ENCODE assay signal across 10 mouse cellular contexts in the genomic region with DNA sequence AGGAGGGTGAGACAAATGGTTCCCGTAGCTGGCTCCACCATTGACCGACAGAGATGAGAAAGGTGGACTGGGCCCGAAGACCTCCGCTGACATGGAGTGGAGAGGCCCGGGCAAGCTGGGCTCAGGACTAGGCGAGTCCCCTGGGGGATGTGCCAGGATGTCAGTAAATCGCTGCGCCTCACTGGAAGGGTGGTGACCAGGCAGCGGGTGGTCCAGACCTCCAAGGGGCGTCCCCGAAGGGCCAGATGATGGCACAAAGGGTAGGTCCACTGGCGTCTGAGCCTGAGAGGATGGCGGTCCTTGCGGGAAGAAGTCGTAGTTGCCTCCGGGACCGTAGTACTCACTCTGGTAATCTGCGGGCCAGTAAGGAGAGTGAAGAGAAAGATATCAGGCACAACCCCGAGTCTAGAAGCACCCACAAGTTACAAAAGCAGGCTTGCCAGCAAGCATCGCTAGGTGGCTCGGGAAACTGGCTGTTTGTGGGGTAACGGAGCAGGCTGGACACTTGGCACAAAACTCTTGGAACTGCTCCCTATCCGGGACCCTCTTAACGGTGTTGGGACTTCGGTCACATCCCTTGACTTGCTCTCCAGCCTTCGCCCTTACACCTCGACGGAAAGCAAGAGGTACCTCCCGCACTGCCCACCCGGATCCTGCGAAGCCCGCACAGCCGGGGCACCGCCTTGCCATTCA. TPM values are rescaled to one million over a fixed set of nuclear protein-coding genes. Genes with fewer than 3 reads are reported as not detected.
DNase-seq lines count a peak whose midpoint lies in the region; ATAC-seq and TF ChIP-seq lines count a peak whose summit lies in the region.
"Had no signal": no experiment of that assay in that cellular context is flagged by ENCODE, and none has a peak within 500 bp of the region (broad histone marks: within the 10 kb centered on the region; RNA-seq: fewer than 3 reads in every experiment).

No protein-coding gene starts in this region.

- H3K9ac ChIP-seq in heart, embryonic 11.5 days (ENCODE audit: low read depth, low read length): no peak overlapping the region
- peak overlapping the region; percentile 84 for H3K9ac ChIP-seq in hindbrain, embryonic 12.5 days
- H3K9ac ChIP-seq in midbrain, embryonic 15.5 days: peak overlapping the region; percentile 70
- H3K9ac ChIP-seq in liver, postnatal 0 days (replicated peaks): no peak overlapping the region

- no peak for TF ChIP-seq EP300 in liver, postnatal 0 days (IDR thresholded peaks at IDR 0.05; ENCODE audit: low read depth)

- no peak overlapping the region for H3K27ac ChIP-seq in heart, embryonic 11.5 days (ENCODE audit: low read depth, low read length)
- no peak overlapping the region; the same call in 1 of the 2 replicates for H3K27ac ChIP-seq in bone marrow, adult 2 months (ENCODE audit: control insufficient read depth, insufficient read depth, low read depth, low read length, poor library complexity)
- H3K27ac ChIP-seq in hindbrain, embryonic 12.5 days: peak overlapping the region; percentile 77
- peak overlapping the region; percentile 86 for H3K27ac ChIP-seq in midbrain, embryonic 15.5 days
- no peak overlapping the region for H3K27ac ChIP-seq in liver, postnatal 0 days (ENCODE audit: low read depth)

- H3K27me3 ChIP-seq in heart, embryonic 11.5 days (ENCODE audit: control insufficient read depth, insufficient read depth, low read length): peaks cover 93% of the 10 kb centered on the region
- peaks cover 81% of the 10 kb centered on the region for H3K27me3 ChIP-seq in hindbrain, embryonic 12.5 days
- H3K27me3 ChIP-seq in midbrain, embryonic 15.5 days (replicated peaks): peaks cover 58% of the 10 kb centered on the region
- peaks cover 97% of the 10 kb centered on the region for H3K27me3 ChIP-seq in liver, postnatal 0 days (ENCODE audit: insufficient read depth, low read length)

- no peak overlapping the region for H3K4me3 ChIP-seq in heart, embryonic 11.5 days (ENCODE audit: low read depth, low read length)
- H3K4me3 ChIP-seq in bone marrow, adult 2 months (replicated peaks; ENCODE audit: control insufficient read depth, low read depth, low read length): peak overlapping the region; percentile 27
- H3K4me3 ChIP-seq in hindbrain, embryonic 12.5 days: peak overlapping the region; percentile 51
- H3K4me3 ChIP-seq in midbrain, embryonic 15.5 days: peak overlapping the region; percentile 56
- no peak overlapping the region for H3K4me3 ChIP-seq in liver, postnatal 0 days (ENCODE audit: low read depth, low read length)

- H3K36me3 ChIP-seq in heart, embryonic 11.5 days (ENCODE audit: control insufficient read depth, insufficient read depth, low read length): no peaks in the 10 kb centered on the region
- peaks cover 3% of the 10 kb centered on the region; the same call in 1 of the 2 replicates for H3K36me3 ChIP-seq in hindbrain, embryonic 12.5 days
- no peaks in the 10 kb centered on the region for H3K36me3 ChIP-seq in midbrain, embryonic 15.5 days (replicated peaks)
- H3K36me3 ChIP-seq in liver, postnatal 0 days (replicated peaks; ENCODE audit: insufficient read depth, low read length): no peaks in the 10 kb centered on the region

- H3K4me1 ChIP-seq in heart, embryonic 11.5 days (ENCODE audit: control insufficient read depth, insufficient read depth, low read length): peaks cover 8% of the 10 kb centered on the region; the same call in 1 of the 2 replicates
- peaks cover 2% of the 10 kb centered on the region for H3K4me1 ChIP-seq in bone marrow, adult 2 months (ENCODE audit: control insufficient read depth, insufficient read depth, low read length)
- peaks cover 4% of the 10 kb centered on the region; the same call in 1 of the 2 replicates for H3K4me1 ChIP-seq in hindbrain, embryonic 12.5 days
- peaks cover 10% of the 10 kb centered on the region for H3K4me1 ChIP-seq in midbrain, embryonic 15.5 days
- peaks cover 14% of the 10 kb centered on the region for H3K4me1 ChIP-seq in liver, postnatal 0 days (ENCODE audit: insufficient read depth)

- no peak overlapping the region for H3K4me2 ChIP-seq in heart, embryonic 11.5 days
- peak overlapping the region; percentile 66 for H3K4me2 ChIP-seq in hindbrain, embryonic 12.5 days (replicated peaks)
- H3K4me2 ChIP-seq in midbrain, embryonic 15.5 days: peak overlapping the region; percentile 65
- H3K4me2 ChIP-seq in liver, postnatal 0 days (ENCODE audit: low read depth, low read length): no peak overlapping the region

- peak; percentile 80 for DNase-seq in heart, adult 11 months
- DNase-seq in adipocyte (ENCODE audit: low spot score): no peak
- no peak for DNase-seq in right cerebral cortex, postnatal 10 days (ENCODE audit: low spot score in 2 of 2)
- DNase-seq in liver, postnatal 0 days: no peak
- DNase-seq: adrenal gland, postnatal 14 days had no signal

- 31% methylated on average over 34 of the region's 34 CpGs for whole genome bisulfite sequencing in heart, embryonic 11.5 days (ENCODE audit: insufficient replicate concordance)
- 13% methylated on average over 34 of the region's 34 CpGs for WGBS in bone marrow, adult 2 months
- 5% methylated on average over 34 of the region's 34 CpGs for WGBS in hindbrain, embryonic 12.5 days
- WGBS in midbrain, embryonic 15.5 days: 4% methylated on average over 34 of the region's 34 CpGs
- WGBS in liver, postnatal 0 days (ENCODE audit: insufficient replicate concordance): 29% methylated on average over 34 of the region's 34 CpGs

- ATAC-seq in heart, embryonic 11.5 days (replicated peaks; ENCODE audit: insufficient number of reproducible peaks, low FRiP score, low TSS enrichment): no peak
- ATAC-seq in hindbrain, embryonic 12.5 days (ENCODE audit: low FRiP score): no peak
- ATAC-seq in midbrain, embryonic 15.5 days (replicated peaks): no peak
- no peak for ATAC-seq in liver, postnatal 0 days

- no peak for TF ChIP-seq POLR2A in bone marrow, adult 2 months (IDR thresholded peaks at IDR 0.05; ENCODE audit: borderline replicate concordance, control insufficient read depth, low read depth, low read length)

- TF ChIP-seq CTCF in bone marrow, adult 2 months (IDR thresholded peaks at IDR 0.05; ENCODE audit: control insufficient read depth, insufficient read depth, low read length): no peak
- no peak for TF ChIP-seq CTCF in liver, postnatal 0 days (IDR thresholded peaks at IDR 0.05; ENCODE audit: low read depth)

- H3K9me3 ChIP-seq in heart, embryonic 11.5 days (replicated peaks; ENCODE audit: control insufficient read depth, low read length): no peaks in the 10 kb centered on the region
- no peaks in the 10 kb centered on the region for H3K9me3 ChIP-seq in hindbrain, embryonic 12.5 days (replicated peaks)
- H3K9me3 ChIP-seq in midbrain, embryonic 15.5 days: no peaks in the 10 kb centered on the region
- no peaks in the 10 kb centered on the region for H3K9me3 ChIP-seq in liver, postnatal 0 days (ENCODE audit: low read length)

RNA-seq across cellular contexts. Expression of gene Lhx1, which starts 5.6 kb away (rescaled TPM):
- polyA plus RNA-seq in heart, embryonic 11.5 days (2014; fragmentation: Nextera tagmentation; extraction: Ambion mirVana): 0.04 and 0.06 TPM in 2 replicates
- polyA plus RNA-seq in bone marrow, adult 2 months (2011; ENCODE audit: insufficient read depth, insufficient read length, low replicate concordance, missing spikeins): not detected in 2 replicates
- 65.0 and 68.8 TPM in 2 replicates for polyA plus RNA-seq in hindbrain, embryonic 12.5 days (2016; fragmentation: Nextera tagmentation; extraction: Ambion mirVana)
- 36.8 and 43.3 TPM in 2 replicates for polyA plus RNA-seq in midbrain, embryonic 15.5 days (2015; fragmentation: Nextera tagmentation; extraction: Ambion mirVana)
- polyA plus RNA-seq in liver, postnatal 0 days (2015; fragmentation: Nextera tagmentation; extraction: Ambion mirVana): 0.12 and 0.21 TPM in 2 replicates
- polyA plus RNA-seq: heart, embryonic 16.5 days had no signal

RNA-seq across cellular contexts. Expression of gene Aatf, which starts 6.4 kb away (rescaled TPM):
- 28.2 and 34.6 TPM in 2 replicates for polyA plus RNA-seq in heart, embryonic 11.5 days (2014; fragmentation: Nextera tagmentation; extraction: Ambion mirVana)
- polyA plus RNA-seq in bone marrow, adult 2 months (2011; ENCODE audit: insufficient read depth, insufficient read length, low replicate concordance, missing spikeins): 16.7 and 26.2 TPM in 2 replicates
- 53.2 and 55.6 TPM in 2 replicates for polyA plus RNA-seq in hindbrain, embryonic 12.5 days (2016; fragmentation: Nextera tagmentation; extraction: Ambion mirVana)
- 49.2 and 53.2 TPM in 2 replicates for polyA plus RNA-seq in midbrain, embryonic 15.5 days (2015; fragmentation: Nextera tagmentation; extraction: Ambion mirVana)
- polyA plus RNA-seq in liver, postnatal 0 days (2015; fragmentation: Nextera tagmentation; extraction: Ambion mirVana): 20.6 and 21.1 TPM in 2 replicates

Comparison
In these comparisons a context has a peak if more than half of its experiments do, and no peak if none do; other contexts are left out.
1. H3K27ac ChIP-seq: peak in hindbrain, embryonic 12.5 days (single experiment) and midbrain, embryonic 15.5 days (single experiment); none in heart, embryonic 11.5 days (single experiment), bone marrow, adult 2 months (single experiment) and liver, postnatal 0 days (single experiment).
2. H3K4me2 ChIP-seq: peak in hindbrain, embryonic 12.5 days (single experiment) and midbrain, embryonic 15.5 days (single experiment); none in heart, embryonic 11.5 days (single experiment) and liver, postnatal 0 days (single experiment).
3. H3K4me3 ChIP-seq: peak in bone marrow, adult 2 months (single experiment), hindbrain, embryonic 12.5 days (single experiment) and midbrain, embryonic 15.5 days (single experiment); none in heart, embryonic 11.5 days (single experiment) and liver, postnatal 0 days (single experiment).
4. H3K9ac ChIP-seq: peak in hindbrain, embryonic 12.5 days (single experiment) and midbrain, embryonic 15.5 days (single experiment); none in heart, embryonic 11.5 days (single experiment) and liver, postnatal 0 days (single experiment).
5. RNA of gene Lhx1, which starts 5.6 kb away (polyA plus RNA-seq): 65.0 to 68.8 TPM in hindbrain, embryonic 12.5 days and 36.8 to 43.3 TPM in midbrain, embryonic 15.5 days; 0.12 to 0.21 TPM in liver, postnatal 0 days, not detected in bone marrow, adult 2 months and 0.04 to 0.06 TPM in heart, embryonic 11.5 days; every median in the first group is over 10 times any median in the second.